Mouse (Mus musculus) monocyte, adult 2 months (primary cell): Measurements from ENCODE around the gene Smyd3.

Experiments
- DNase-seq, 2 experiments: peaks; one replicate each; pipeline ENCODE4 v3.0.0; 2022; ENCODE audit warnings: low spot score in 2 of 2, low read depth in 1 of 2

The Smyd3 gene

GRCm38 (mm10) chr1:179236217-179236840, 281.5 kb downstream of the Smyd3 start:
- DNase-seq, result no peak

GRCm38 (mm10) chr1:179231777-179232661, 285.8 kb downstream of the Smyd3 start:
- peak in 1 of 2 experiments; percentile 27 for DNase-seq

GRCm38 (mm10) chr1:179229515-179229914, 288.3 kb downstream of the Smyd3 start:
- no peak for DNase-seq

- DNase-seq, result no peak
Observed at GRCm38 (mm10) chr1:179220290-179220689, 297.6 kb downstream of the Smyd3 start.

- DNase-seq, result no peak
Observed at GRCm38 (mm10) chr1:179218061-179218460, 299.8 kb downstream of the Smyd3 start.

GRCm38 (mm10) chr1:179217036-179217435, 300.8 kb downstream of the Smyd3 start:
- no peak for DNase-seq

GRCm38 (mm10) chr1:179213381-179213780, 304.5 kb downstream of the Smyd3 start:
- no peak for DNase-seq

- no peak for DNase-seq
Observed at GRCm38 (mm10) chr1:179212295-179212694, 305.5 kb downstream of the Smyd3 start.

GRCm38 (mm10) chr1:179211313-179211712, 306.5 kb downstream of the Smyd3 start:
- no peak for DNase-seq

GRCm38 (mm10) chr1:179207846-179208595, 309.8 kb downstream of the Smyd3 start:
- no peak for DNase-seq

GRCm38 (mm10) chr1:179207180-179207741, 310.6 kb downstream of the Smyd3 start:
- no peak for DNase-seq

GRCm38 (mm10) chr1:179198517-179199200, 319.2 kb downstream of the Smyd3 start:
- DNase-seq, result no peak

- no peak for DNase-seq
Observed at GRCm38 (mm10) chr1:179197821-179198516, 319.9 kb downstream of the Smyd3 start.

GRCm38 (mm10) chr1:179197156-179197555, 320.7 kb downstream of the Smyd3 start:
- DNase-seq, result no peak

- no peak for DNase-seq
Observed at GRCm38 (mm10) chr1:179196422-179196821, 321.4 kb downstream of the Smyd3 start.

- no peak for DNase-seq
Observed at GRCm38 (mm10) chr1:179192781-179193180, 325.1 kb downstream of the Smyd3 start.

GRCm38 (mm10) chr1:179190837-179191236, 327.0 kb downstream of the Smyd3 start:
- no peak for DNase-seq

- DNase-seq, result no peak
Observed at GRCm38 (mm10) chr1:179187171-179187570, 330.7 kb downstream of the Smyd3 start.

- no peak for DNase-seq
Observed at GRCm38 (mm10) chr1:179184631-179185030, 333.2 kb downstream of the Smyd3 start.

- DNase-seq, result no peak
Observed at GRCm38 (mm10) chr1:179183499-179183898, 334.3 kb downstream of the Smyd3 start.
